Mouse (Mus musculus) olfactory bulb, adult 2 months (tissue): ENCODE results near the gene Creb1.

Experiments
- CTCF ChIP-seq: fragments of 200-500 bp; IDR thresholded peaks from 2 replicates; pipeline ENCODE4 v1.5.1; 2012; ENCODE audit warnings: low read depth, mild to moderate bottlenecking, low read length, moderate library complexity; ENCODE audit not compliant: insufficient read depth
- POLR2A ChIP-seq: fragments of 200-500 bp; IDR thresholded peaks from 2 replicates; pipeline ENCODE4 v1.6.1; 2012; ENCODE audit warnings: mild to moderate bottlenecking, low read depth, low read length, moderate library complexity; ENCODE audit not compliant: insufficient read depth

DNA sequence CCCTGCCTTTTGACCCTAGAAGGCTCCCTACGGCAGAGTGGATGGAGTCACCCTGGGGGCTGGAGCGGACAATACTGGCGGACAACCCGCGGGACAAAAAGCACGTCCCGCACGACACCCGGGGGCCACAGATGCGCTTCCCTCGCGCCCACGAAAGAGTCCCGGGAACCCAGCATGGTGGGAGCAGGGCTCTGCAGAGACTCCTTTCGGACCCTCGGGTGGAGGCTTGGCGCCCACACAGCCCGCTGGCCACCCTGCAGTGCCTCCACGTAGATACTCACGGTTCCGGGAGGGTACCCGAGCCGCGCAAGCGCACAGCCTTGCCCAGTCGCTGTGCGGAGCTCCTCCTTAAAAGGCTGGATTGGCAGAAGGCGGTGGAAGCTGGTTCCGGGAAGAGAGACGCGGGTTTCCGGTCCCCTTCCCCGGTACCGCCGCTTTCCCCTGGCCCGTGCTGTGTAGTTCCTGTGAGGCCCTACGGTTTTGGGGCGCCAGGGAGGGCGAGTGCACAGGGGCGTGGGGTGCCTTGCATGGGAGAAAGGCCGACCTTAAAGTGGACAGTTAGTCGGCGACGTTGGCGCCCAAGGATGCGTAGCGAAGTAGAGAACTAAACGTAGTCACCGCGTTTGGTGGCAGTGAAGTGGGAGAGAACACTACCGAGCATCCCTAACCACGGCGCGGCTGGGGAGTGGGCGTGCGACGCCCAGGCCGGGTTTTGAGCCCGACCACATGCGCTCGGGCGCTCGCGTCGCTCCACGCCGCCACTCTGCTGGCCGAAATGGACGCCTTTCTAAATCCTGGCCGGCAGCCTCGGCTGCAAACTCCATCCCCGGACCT is 84.7 kb downstream of the Creb1 start, which contains the start of gene Mettl21a:
- TF ChIP-seq POLR2A (peak; percentile 94), CTCF (no peak)
